Mouse (Mus musculus) thymus, postnatal 0 days (tissue): ENCODE measurements around the gene Orm2. TPM values are rescaled to one million over a fixed set of nuclear protein-coding genes. Genes with fewer than 3 reads are reported as not detected.
A peak's percentile ranks its signal among the peaks of the same experiment; 100 is the strongest.

ENCODE experiments used
- DNase-seq: peaks from one replicate; pipeline ENCODE4 v3.0.0-alpha.2; 2015; ENCODE audit warnings: low spot score
- polyA plus RNA-seq: library from polyadenylated mRNA; unstranded; fragments of >200 nt; fragmentation: Nextera tagmentation; extraction: Ambion mirVana; gene quantifications from 2 replicates; pipeline ENCODE4 v1.2.1, GENCODE M21; 2015

The Orm2 gene
- polyA plus RNA-seq, 1 experiment from 2014 or later: 0.33 TPM

DNA sequence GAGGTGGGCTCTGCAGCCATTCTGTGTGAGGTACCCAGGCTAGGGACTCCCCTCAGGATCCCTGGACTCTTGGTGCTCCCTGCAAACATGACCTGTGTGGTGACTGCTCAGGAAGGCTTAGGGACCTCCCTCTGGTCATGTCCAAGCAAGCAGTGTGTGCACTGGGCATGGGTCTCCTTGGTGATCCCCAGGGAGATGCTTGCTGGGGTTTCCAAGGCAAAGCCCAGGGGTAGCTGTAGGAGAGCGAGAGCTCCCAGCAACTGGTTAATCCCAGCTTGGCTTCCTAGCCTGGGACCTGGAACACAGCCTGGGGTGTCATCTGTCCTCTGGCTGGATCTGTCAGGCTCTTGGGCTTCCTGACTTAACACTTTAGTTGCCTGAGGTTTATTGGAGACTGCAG, 13.1 kb downstream of the Orm2 start:
- DNase-seq: no peak

- DNase-seq: no peak
Observed at GRCm38 (mm10) chr4:63377483-63377882, 15.2 kb downstream of the Orm2 start.

- no peak for DNase-seq
Observed at GRCm38 (mm10) chr4:63382676-63383369, 20.6 kb downstream of the Orm2 start.

DNA sequence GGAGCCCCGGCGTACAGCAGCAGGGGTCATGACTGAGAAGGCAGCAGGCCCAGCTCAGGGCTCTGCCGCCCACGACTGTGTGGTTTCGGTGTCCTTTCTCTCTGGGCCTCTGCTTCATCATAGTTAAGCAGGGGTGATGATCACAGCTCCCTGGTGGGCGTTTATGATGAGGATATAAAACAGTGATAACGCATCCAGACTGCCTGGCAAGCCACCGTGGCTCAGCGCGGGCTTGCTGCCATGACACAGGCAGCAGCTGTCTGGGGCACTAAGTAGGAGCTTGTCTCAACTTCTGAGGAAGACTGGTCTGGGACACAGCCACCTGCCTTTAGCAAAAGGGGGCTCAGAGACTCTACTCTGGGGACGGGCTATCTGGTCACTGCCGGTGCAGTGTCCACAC, 21.2 kb downstream of the Orm2 start:
- no peak for DNase-seq

DNA sequence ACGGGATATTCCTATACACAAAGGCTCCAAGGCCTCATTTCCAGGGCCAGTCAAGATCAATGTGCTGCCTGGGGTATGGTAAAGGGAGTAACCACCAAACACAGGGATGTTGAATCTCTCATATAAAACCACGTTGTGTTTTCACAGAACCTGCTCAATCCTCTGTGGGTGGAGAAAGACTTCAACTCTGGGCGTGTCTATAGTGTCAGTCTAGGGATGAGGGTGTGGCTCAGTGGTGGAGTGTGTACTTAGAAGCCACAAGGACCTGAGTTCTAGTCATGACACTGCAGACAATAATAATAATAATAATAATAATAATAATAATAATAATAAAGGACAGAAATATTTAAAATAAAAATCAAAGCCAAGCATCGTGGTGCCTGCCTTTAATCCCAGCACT, 22.0 kb downstream of the Orm2 start:
- DNase-seq: no peak

DNA sequence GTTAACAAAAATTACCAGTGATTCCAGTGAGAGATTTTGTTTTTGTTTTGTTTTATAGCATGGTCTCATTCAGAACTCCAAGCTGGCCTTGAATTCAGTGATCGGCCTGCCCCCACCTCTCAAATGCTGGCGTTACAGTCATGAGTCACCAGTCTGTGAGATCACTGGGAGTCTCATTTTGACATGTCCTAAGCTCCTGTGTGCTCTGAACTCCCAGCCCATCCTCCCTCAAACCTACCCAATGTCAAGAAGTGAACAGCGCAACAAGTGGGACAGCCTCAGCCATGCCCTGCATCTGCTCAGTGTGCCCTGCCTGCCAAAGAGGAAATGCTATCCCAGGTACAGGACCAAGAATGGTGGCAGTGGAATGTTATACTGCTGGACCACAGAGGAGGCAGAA, 23.0 kb downstream of the Orm2 start:
- DNase-seq: no peak

- DNase-seq: peak; percentile 91
Observed at GRCm38 (mm10) chr4:63385784-63386183, 23.5 kb downstream of the Orm2 start.

DNA sequence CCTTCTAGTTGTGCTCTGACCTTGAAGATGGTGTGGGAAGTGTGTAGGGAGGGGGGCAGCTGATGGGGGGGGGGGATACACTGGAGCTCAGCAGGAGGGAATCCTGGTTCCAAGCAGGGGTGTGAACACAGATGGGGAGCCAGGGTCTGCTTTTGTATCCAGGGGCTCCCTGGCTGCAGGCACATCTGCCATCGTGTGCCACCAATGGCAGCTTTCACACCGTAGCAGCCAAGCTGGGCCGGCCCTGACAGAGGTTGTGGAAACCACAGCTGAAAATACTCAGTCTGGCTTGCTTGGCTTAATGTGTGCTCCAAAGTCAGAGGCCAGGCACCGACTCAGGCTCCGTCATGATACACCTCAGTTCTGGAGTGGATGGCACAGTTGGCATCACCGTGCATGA, 25.8 kb downstream of the Orm2 start:
- no peak for DNase-seq

DNA sequence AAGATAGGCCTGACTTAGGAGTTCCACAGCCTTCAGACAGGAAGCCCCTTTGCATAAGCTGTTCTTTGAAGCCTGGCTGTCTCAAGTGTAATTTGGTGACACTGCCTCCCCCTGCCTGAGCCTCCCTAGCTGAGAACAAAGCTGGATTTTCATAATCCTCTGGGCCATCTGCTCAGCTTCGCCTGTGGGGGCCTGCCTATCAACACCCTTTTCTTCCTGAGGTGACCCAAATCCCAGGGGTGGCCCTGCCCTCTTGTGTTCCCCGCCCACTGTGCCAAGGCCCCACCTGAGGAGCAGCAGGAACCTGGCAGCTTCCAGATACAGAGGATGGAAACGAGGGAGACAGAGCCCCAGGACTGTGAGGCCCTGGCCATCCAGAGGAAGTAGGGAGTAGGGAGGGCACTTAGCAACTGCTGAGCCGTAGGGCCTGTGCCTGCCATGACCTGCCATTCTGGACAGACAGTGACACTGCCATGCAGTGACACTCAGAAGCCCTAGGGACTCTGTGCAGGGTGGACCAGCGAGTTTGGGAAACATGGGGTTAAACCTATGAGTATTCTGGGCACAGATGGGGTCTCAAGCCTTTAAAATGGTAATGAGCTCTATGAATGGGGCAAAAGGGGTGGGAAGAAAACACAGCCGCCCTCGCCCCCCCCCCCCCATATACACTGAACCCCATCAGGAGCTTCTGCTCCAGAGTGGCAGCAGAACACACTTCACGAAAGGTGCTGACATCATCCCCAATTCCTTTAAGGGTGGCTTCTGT, 27.1 kb downstream of the Orm2 start:
- peak; percentile 80 for DNase-seq

GRCm38 (mm10) chr4:63389887-63390528, 27.8 kb downstream of the Orm2 start:
- no peak for DNase-seq

DNA sequence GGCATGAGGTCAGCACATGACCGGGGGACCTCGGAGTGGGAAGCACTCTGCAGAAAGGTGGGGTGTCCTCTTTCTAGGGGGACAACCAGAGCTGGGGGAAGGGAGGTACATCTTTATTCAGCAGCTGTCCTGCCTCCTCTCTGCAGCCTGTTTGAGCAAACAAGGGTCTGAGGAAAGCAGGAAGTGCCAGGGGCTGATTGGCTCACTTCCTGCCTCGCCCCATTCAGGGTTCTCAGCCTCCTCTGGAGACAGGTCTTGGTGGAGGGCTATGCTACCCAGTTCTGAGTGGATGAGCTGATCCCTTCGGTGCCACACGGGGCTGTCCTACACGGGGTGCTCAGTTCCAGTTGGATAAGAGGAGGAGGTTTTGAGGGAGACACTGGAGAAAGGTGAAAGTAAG, 29.1 kb downstream of the Orm2 start:
- peak; percentile 67 for DNase-seq

- no peak for DNase-seq
Observed at GRCm38 (mm10) chr4:63397981-63398537, 35.8 kb downstream of the Orm2 start.

GRCm38 (mm10) chr4:63398854-63399609, 36.8 kb downstream of the Orm2 start:
- peak; percentile 73 for DNase-seq

DNA sequence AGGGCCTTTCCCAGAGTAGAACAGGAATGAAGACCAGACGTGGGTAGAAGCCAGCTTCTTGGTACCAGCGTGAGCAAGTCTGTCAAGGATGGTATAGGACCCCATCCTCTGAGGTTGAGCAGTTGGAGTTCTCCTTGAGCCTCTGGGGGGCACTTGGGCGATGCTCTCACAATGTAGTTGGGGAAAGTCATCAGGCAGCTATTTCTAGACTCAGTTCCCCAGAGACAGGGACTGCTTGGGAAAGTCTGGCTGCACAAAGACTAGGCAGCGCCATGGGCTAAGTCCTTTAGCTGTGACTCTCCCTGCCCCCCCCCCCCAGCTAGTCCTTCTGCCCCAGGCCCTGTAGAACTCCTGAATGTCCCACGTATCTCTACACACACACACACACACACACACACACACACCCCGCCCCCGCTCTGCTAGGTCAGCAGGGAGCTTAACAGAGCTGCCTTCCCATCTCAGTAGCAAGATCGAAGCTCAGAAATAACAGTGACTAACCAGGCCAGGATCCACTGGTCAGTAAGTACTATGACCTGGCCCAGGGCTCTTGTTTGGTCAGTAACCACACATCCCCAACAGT, 37.5 kb downstream of the Orm2 start:
- DNase-seq: no peak

DNA sequence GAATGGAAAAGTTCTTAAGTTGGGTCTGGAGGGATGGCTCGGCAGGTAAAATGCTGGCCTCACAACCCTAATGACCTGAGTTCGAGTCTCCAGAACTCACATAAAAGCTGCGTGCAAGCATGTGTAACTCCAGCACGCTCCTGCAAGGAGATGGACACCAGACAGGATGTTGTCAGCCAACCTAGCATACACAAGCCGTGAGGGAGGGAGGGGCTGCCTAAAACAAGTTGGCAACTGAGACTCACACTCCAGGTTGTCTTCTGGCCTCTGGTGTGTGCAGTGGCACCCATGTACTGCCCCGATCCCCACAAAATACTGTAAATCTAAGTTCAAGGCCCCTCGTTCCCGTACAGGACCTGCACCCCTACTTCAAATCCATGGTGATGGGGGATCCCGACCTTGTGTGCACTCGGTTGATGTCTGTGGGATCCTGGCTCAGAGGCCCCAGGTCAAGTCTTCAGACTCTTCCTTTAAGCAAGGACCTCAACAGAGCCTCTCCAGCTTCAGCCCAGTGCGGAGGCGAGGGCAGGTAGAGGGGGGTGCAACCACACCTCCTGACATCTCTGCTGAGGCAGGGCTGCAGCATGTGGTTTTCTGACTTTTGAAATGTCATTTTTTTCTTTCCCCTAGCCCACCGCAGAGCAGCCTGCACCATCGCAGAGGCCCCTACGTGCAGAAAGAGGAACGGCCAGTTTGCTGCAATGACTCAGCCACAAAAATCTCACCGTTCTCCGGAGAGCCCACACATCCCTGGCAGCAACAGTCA, 38.5 kb downstream of the Orm2 start:
- peak; percentile 65 for DNase-seq

DNA sequence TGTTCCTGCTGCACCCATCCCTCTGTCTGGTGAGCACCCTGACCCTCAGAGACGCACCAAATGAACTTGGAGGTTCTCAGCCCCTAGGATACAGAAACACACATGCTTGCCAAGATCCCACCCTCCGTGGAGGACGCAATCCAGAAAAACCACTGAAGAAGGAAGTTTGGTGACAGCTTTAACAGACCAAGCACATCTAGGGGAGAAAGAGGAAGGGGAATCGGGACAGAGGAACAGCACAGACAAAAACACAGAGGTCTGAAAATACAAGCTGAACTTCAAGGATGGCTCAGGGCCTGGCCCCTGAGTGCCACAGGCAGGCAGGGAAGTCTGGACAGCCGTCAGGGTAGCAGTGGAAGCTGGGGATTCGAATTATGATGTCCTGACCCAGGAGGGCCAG, 39.4 kb downstream of the Orm2 start:
- DNase-seq: no peak

- no peak for DNase-seq
Observed at GRCm38 (mm10) chr4:63402056-63402455, 39.8 kb downstream of the Orm2 start.

DNA sequence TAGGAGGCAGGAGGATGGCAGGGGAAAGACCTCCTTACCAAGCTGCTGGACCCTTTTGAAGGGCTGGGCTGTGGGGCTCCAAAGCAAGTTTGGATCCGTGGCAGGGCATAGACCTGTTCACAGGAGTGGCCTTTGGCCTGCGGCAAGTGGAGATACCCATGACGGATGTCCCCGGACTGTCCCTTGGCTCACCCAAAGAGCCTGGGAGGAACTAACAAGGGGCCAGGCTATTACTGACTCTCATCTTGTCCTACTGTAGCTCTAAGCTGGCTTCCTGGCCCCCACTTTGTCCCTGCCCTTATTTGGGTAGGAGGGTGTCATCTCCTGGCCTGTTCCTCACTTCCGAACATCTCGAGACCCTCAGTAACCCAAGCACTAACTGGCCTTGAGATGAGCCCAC, 40.3 kb downstream of the Orm2 start:
- DNase-seq: no peak

DNA sequence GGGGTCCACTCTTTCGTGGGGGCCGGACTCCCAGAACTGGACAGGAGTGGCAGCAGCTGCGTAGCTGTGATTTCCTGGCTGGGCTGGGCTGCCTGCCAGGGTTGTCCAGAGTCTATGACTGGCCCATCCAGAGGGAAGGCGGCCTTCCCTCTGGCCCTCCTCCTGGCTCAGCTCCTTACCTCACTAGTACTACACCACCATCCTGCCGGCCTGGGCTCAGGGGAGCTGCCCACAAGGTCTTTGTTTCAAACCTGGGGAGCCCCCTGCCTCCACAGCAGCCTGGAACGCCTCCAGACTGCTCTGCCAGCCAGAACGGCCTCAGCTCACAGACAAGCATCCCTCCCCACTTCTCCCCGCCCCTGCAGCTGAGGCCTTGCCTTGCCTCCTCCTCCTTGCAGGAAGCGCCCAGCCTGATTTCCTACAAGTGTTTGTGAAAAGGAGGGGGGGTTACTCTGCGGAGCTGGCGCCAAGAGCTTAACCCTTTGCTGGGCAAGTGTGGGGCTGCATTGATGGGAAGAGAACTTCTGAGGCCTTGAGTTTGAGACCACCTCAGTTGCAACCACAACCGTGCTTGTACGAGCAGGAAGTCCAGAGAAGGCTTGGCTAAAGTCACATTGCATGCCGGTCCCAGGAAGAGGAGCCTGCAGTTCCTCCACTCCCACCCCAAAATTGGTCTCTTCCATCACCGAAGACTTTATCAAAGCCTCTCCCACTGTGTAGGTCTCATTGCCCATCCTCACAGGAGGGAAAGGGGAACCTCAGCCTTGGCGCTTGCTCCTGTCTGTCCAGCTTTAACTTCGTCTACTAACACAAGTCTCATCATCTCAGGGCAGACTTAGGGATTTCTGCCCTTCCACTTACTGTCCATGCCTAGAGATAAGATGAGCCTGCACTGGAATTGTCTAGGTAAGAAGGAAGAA, 41.1 kb downstream of the Orm2 start, which contains the start of gene Akna:
TSS of gene Akna (minus strand) at position 315 of the 920 bp plus-strand sequence.
- DNase-seq: peak; percentile 89
